Mouse (Mus musculus) spleen, adult 2 months (tissue): ENCODE data around the gene Lrrc75a. TPM values are rescaled to one million over a fixed set of nuclear protein-coding genes. Genes with fewer than 3 reads are reported as not detected.

Experiments used
- DNase-seq, 2 experiments: peaks; one replicate each; pipeline versions ENCODE4 v3.0.0 to v3.0.0-alpha.2; 2012 to 2021; ENCODE audit warnings: low spot score in 2 of 2, low read depth in 1 of 2
- H3K27ac ChIP-seq: fragments of 200-500 bp; 2 replicates; pipeline ENCODE4 v1.5.1; 2012; ENCODE audit warnings: low read length, inconsistent platforms; ENCODE audit not compliant: insufficient read depth
- H3K27me3 ChIP-seq: fragments of 200-500 bp; 2 replicates; pipeline ENCODE4 v1.6.1; 2012; ENCODE audit warnings: mild to moderate bottlenecking, moderate library complexity, low read length, inconsistent platforms; ENCODE audit not compliant: control insufficient read depth, insufficient read depth
- H3K36me3 ChIP-seq: fragments of 200-500 bp; 2 replicates; pipeline ENCODE4 v1.6.1; 2012; ENCODE audit warnings: mild to moderate bottlenecking, low read length, inconsistent platforms; ENCODE audit not compliant: control insufficient read depth, insufficient read depth
- H3K4me1 ChIP-seq: fragments of 200-500 bp; 2 replicates; pipeline ENCODE4 v1.6.1; 2011; ENCODE audit warnings: inconsistent platforms; ENCODE audit not compliant: control insufficient read depth, insufficient read depth, insufficient read length
- H3K4me3 ChIP-seq: fragments of 200-500 bp; 2 replicates; pipeline ENCODE4 v1.5.1; 2011; ENCODE audit warnings: mild to moderate bottlenecking, inconsistent platforms; ENCODE audit not compliant: insufficient read depth, insufficient read length; ENCODE audit errors: extremely low read depth
- CTCF ChIP-seq: fragments of 200-500 bp; IDR thresholded peaks from 2 replicates; pipeline ENCODE4 v1.5.1; 2011; ENCODE audit warnings: mild to moderate bottlenecking, inconsistent platforms; ENCODE audit not compliant: insufficient read depth, insufficient read length, insufficient replicate concordance; ENCODE audit errors: extremely low read depth
- POLR2A ChIP-seq: fragments of 200-500 bp; IDR thresholded peaks from 2 replicates; pipeline ENCODE4 v1.6.1; 2011; ENCODE audit warnings: low read depth, low read length, inconsistent platforms
- WGBS: fragments of 180-500 bp; shearing (Covaris S2); methylation state at CpG from one replicate; pipeline ENCODE4 v1.1.7; 2018; 5-methylcytosine and 5-hydroxymethylcytosine counted together
- polyA plus RNA-seq: library from polyadenylated mRNA; depleted of rRNA; stranded (reverse); fragments of >200 nt; gene quantifications from 2 replicates; pipeline ENCODE4 v1.2.3, GENCODE M21; 2012; rRNA removed

Gene Lrrc75a
- polyA plus RNA-seq, 1 experiment, result 6.6 TPM

GRCm38 (mm10) chr11:62558961-62559646 is 89.2 kb downstream of the Lrrc75a start:
- H3K4me3 ChIP-seq, result no peak overlapping the region
- no peak overlapping the region for H3K27ac ChIP-seq
- WGBS, result 39% methylated on average over 6 of the region's 6 CpGs
- H3K4me1 ChIP-seq, result no peaks in the 10 kb centered on the region
- DNase-seq, result no peak
- H3K27me3 ChIP-seq, result no peaks in the 10 kb centered on the region
- H3K36me3 ChIP-seq, result peaks cover 4% of the 10 kb centered on the region
- no peak for TF ChIP-seq POLR2A
- no peak for TF ChIP-seq CTCF

- TF ChIP-seq CTCF (no peak), POLR2A (no peak)
- no peak for DNase-seq
- Histone ChIP-seq H3K4me3 (no peak overlapping the region), H3K4me1 (no peaks in the 10 kb centered on the region), H3K36me3 (peaks cover 11% of the 10 kb centered on the region), H3K27me3 (no peaks in the 10 kb centered on the region), H3K27ac (no peak overlapping the region)
- WGBS, result 90% methylated on average over 2 of the region's 2 CpGs
Measured at GRCm38 (mm10) chr11:62558152-62558551, 90.2 kb downstream of the Lrrc75a start.

- WGBS, result 81% methylated on average over 5 of the region's 5 CpGs
- Histone ChIP-seq H3K27ac (no peak overlapping the region), H3K36me3 (peaks cover 12% of the 10 kb centered on the region), H3K4me1 (no peaks in the 10 kb centered on the region), H3K4me3 (no peak overlapping the region), H3K27me3 (no peaks in the 10 kb centered on the region)
- TF ChIP-seq POLR2A, result no peak
- TF ChIP-seq CTCF, result no peak
- DNase-seq, result no peak
Measured at GRCm38 (mm10) chr11:62557205-62557604, 91.1 kb downstream of the Lrrc75a start.

GRCm38 (mm10) chr11:62555896-62556412 is 92.4 kb downstream of the Lrrc75a start:
- no peak overlapping the region for H3K27ac ChIP-seq

GRCm38 (mm10) chr11:62554934-62555517 is 93.3 kb downstream of the Lrrc75a start:
- Histone ChIP-seq H3K4me1 (no peaks in the 10 kb centered on the region), H3K36me3 (peaks cover 12% of the 10 kb centered on the region), H3K27me3 (no peaks in the 10 kb centered on the region), H3K4me3 (no peak overlapping the region), H3K27ac (no peak overlapping the region)
- TF ChIP-seq POLR2A, result no peak
- no peak for TF ChIP-seq CTCF
- DNase-seq, result no peak

More at GRCm38 (mm10) chr11:62555896-62556412, 92.4 kb downstream of the Lrrc75a start:
- no peaks in the 10 kb centered on the region for H3K4me1 ChIP-seq
- H3K4me3 ChIP-seq, result no peak overlapping the region
- H3K36me3 ChIP-seq, result peaks cover 12% of the 10 kb centered on the region
- H3K27me3 ChIP-seq, result no peaks in the 10 kb centered on the region
- no peak for DNase-seq
- TF ChIP-seq POLR2A (no peak), CTCF (no peak)

Other genes with a start within 250 kb of the Lrrc75a start
- 4.1 and 4.5 TPM in 2 replicates for gene Pigl, start 190.1 kb downstream of the Lrrc75a start, polyA plus RNA-seq
- 78.5 and 84.5 TPM in 2 replicates for gene Ncor1, start 190.0 kb downstream of the Lrrc75a start, polyA plus RNA-seq
- gene Cenpv, start 109.3 kb downstream of the Lrrc75a start, polyA plus RNA-seq, result 8.5 and 9.4 TPM in 2 replicates
- 1,229 and 1,312 TPM in 2 replicates for gene Ubb, start 97.4 kb downstream of the Lrrc75a start, polyA plus RNA-seq
- 35.4 and 39.8 TPM in 2 replicates for gene Trpv2, start 74.0 kb downstream of the Lrrc75a start, polyA plus RNA-seq
- 22.3 and 24.6 TPM in 2 replicates for gene Mmgt2, start 141 bp upstream of the Lrrc75a start, polyA plus RNA-seq
- gene Zfp287, start 83.4 kb upstream of the Lrrc75a start, polyA plus RNA-seq, result 1.5 and 1.8 TPM in 2 replicates
- not detected in 2 replicates for gene Gm10428, start 104.6 kb upstream of the Lrrc75a start, polyA plus RNA-seq
- 0.15 and 0.64 TPM in 2 replicates for gene Zfp286, start 140.9 kb upstream of the Lrrc75a start, polyA plus RNA-seq
- gene Trim16, start 171.7 kb upstream of the Lrrc75a start, polyA plus RNA-seq, result 0.74 TPM in 2 replicates
- 0.69 and 1.1 TPM in 2 replicates for gene Fbxw10, start 198.5 kb upstream of the Lrrc75a start, polyA plus RNA-seq
- gene Tvp23b, start 230.9 kb upstream of the Lrrc75a start, polyA plus RNA-seq, result 5.1 and 6.2 TPM in 2 replicates